Comparison of ENCODE assay signal across 8 mouse cellular contexts in the genomic region with DNA sequence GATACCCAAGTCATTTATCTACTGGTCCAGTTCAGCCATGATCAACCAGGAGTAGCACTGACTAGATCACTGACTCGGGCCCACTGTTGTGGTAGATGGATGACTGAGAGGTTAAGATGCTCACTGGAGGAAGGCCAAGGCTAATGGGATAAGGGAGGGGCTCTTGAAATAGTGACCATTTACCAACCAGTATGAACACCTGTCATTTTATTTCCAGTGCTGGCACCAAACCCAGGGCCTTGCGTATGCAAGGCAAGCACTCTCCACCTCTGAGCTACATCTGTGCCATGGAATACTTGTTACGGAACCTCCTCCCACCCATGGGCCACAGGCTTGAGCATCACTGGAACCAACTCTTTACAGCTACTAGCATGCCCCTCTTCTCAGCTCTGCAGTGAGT.
"Had no signal": no experiment of that assay in that cellular context is flagged by ENCODE, and none has a peak within 500 bp of the region (broad histone marks: within the 10 kb centered on the region; RNA-seq: fewer than 3 reads in every experiment).

No protein-coding gene starts in this region.

- DNase-seq: retina, postnatal 1 day; right cerebral cortex, adult 18-20 months; right cerebral cortex, postnatal 14 days; right cerebral cortex, postnatal 25 days; right cerebral cortex, postnatal 4 days; spleen, adult 18-20 months; thymus, adult 18-20 months; thymus, postnatal 4 days had no signal
